Mouse (Mus musculus): ENCODE measurements at regions not wholly inside any gene's neighbourhood (a gene's known extent, or its start where the extent isn't known, plus 50 kb on each side); places are given as distances from the start of the nearest gene placed in this dataset.
"Not testable (repeated sequence)": the region's sequence is repeated elsewhere in the genome, so short reads cannot be mapped to it uniquely, and the experiment has no call there.

- no peak for DNase-seq (ENCODE audit: low spot score)
- H3K9me3 ChIP-seq (replicated peaks), result no peaks in the 10 kb centered on the region
- no peak overlapping the region for H3K27ac ChIP-seq (replicated peaks)
- WGBS, result 82% methylated on average over 20 of the region's 20 CpGs
- H3K4me1 ChIP-seq, result peaks cover 6% of the 10 kb centered on the region; the same call in 1 of the 2 replicates
- H3K36me3 ChIP-seq, result no peaks in the 10 kb centered on the region
- H3K4me3 ChIP-seq, result no peak overlapping the region
- H3K27me3 ChIP-seq (ENCODE audit: low read depth, poor library complexity, severe bottlenecking), result 0 out of 2 replicates have a peak, but pooled peaks cover 5% of the 10 kb centered on the region
These were observed 143.0 kb upstream of the Kcng1 start for GRCm38 (mm10) chr2:168424277-168425099.

GRCm38 (mm10) chr2:168423551-168423950 is 142.0 kb upstream of the Kcng1 start:
- Histone ChIP-seq H3K27me3 (ENCODE audit: low read depth, poor library complexity, severe bottlenecking) (0 out of 2 replicates have a peak, but pooled peaks cover 5% of the 10 kb centered on the region), H3K36me3 (no peaks in the 10 kb centered on the region), H3K4me1 (peaks cover 6% of the 10 kb centered on the region; the same call in 1 of the 2 replicates), H3K4me3 (no peak overlapping the region), H3K27ac (replicated peaks) (no peak overlapping the region), H3K9me3 (replicated peaks) (no peaks in the 10 kb centered on the region)
- 68% methylated on average over 6 of the region's 6 CpGs for WGBS
- DNase-seq (ENCODE audit: low spot score), result peak; percentile 39

GRCm38 (mm10) chr2:168415140-168415539 is 133.6 kb upstream of the Kcng1 start:
- Histone ChIP-seq H3K4me3 (no peak overlapping the region), H3K27ac (replicated peaks) (no peak overlapping the region), H3K27me3 (ENCODE audit: low read depth, poor library complexity, severe bottlenecking) (0 out of 2 replicates have a peak, but pooled peaks cover 3% of the 10 kb centered on the region), H3K4me1 (peaks cover 3% of the 10 kb centered on the region; the same call in 1 of the 2 replicates), H3K36me3 (no peaks in the 10 kb centered on the region), H3K9me3 (replicated peaks) (no peaks in the 10 kb centered on the region)
- 30% methylated on average over 17 of the region's 17 CpGs for WGBS
- DNase-seq (ENCODE audit: low spot score), result peak; percentile 27

- no peaks in the 10 kb centered on the region for H3K36me3 ChIP-seq
- no peak overlapping the region for H3K4me3 ChIP-seq
- 90% methylated on average over 18 of the region's 18 CpGs for WGBS
These were observed 132.8 kb upstream of the Kcng1 start for GRCm38 (mm10) chr2:168414110-168414872.

GRCm38 (mm10) chr2:168412853-168413252 is 131.3 kb upstream of the Kcng1 start:
- no peak for DNase-seq (ENCODE audit: low spot score)
- H3K4me1 ChIP-seq, result peaks cover 3% of the 10 kb centered on the region; the same call in 1 of the 2 replicates
- no peaks in the 10 kb centered on the region for H3K9me3 ChIP-seq (replicated peaks)
- WGBS, result 55% methylated on average over 6 of the region's 6 CpGs
- H3K4me3 ChIP-seq, result no peak overlapping the region
- H3K27ac ChIP-seq (replicated peaks), result no peak overlapping the region
- no peaks in the 10 kb centered on the region for H3K36me3 ChIP-seq
- H3K27me3 ChIP-seq (ENCODE audit: low read depth, poor library complexity, severe bottlenecking), result 0 out of 2 replicates have a peak, but pooled peaks cover 3% of the 10 kb centered on the region

More at GRCm38 (mm10) chr2:168414110-168414872, 132.8 kb upstream of the Kcng1 start:
- Histone ChIP-seq H3K9me3 (replicated peaks) (no peaks in the 10 kb centered on the region), H3K4me1 (peaks cover 3% of the 10 kb centered on the region; the same call in 1 of the 2 replicates), H3K27me3 (ENCODE audit: low read depth, poor library complexity, severe bottlenecking) (0 out of 2 replicates have a peak, but pooled peaks cover 3% of the 10 kb centered on the region), H3K27ac (replicated peaks) (no peak overlapping the region)
- no peak for DNase-seq (ENCODE audit: low spot score)

- Histone ChIP-seq H3K9me3 (replicated peaks) (no peaks in the 10 kb centered on the region), H3K36me3 (no peaks in the 10 kb centered on the region), H3K27me3 (ENCODE audit: low read depth, poor library complexity, severe bottlenecking) (no peaks in the 10 kb centered on the region), H3K4me1 (peaks cover 12% of the 10 kb centered on the region), H3K27ac (replicated peaks) (peak overlapping the region; percentile 42), H3K4me3 (no peak overlapping the region)
- 48% methylated on average over 16 of the region's 16 CpGs for WGBS
- no peak for DNase-seq (ENCODE audit: low spot score)
These were observed 121.4 kb upstream of the Kcng1 start for GRCm38 (mm10) chr2:168402782-168403513.

- no peaks in the 10 kb centered on the region for H3K36me3 ChIP-seq
- 79% methylated on average over 14 of the region's 14 CpGs for WGBS
- no peak for DNase-seq (ENCODE audit: low spot score)
- H3K27ac ChIP-seq (replicated peaks), result 0 out of 2 replicates have a peak overlapping the region, but pooled peaks have one; percentile 6
- peaks cover 31% of the 10 kb centered on the region for H3K4me1 ChIP-seq
- H3K4me3 ChIP-seq, result no peak overlapping the region
- H3K27me3 ChIP-seq (ENCODE audit: low read depth, poor library complexity, severe bottlenecking), result no peaks in the 10 kb centered on the region
- H3K9me3 ChIP-seq (replicated peaks), result no peaks in the 10 kb centered on the region
These were observed 117.7 kb upstream of the Kcng1 start for GRCm38 (mm10) chr2:168399088-168399709.

GRCm38 (mm10) chr2:168396316-168396715 is 114.8 kb upstream of the Kcng1 start:
- Histone ChIP-seq H3K36me3 (no peaks in the 10 kb centered on the region), H3K9me3 (replicated peaks) (no peaks in the 10 kb centered on the region), H3K27ac (replicated peaks) (no peak overlapping the region), H3K4me1 (peaks cover 24% of the 10 kb centered on the region), H3K4me3 (no peak overlapping the region), H3K27me3 (ENCODE audit: low read depth, poor library complexity, severe bottlenecking) (no peaks in the 10 kb centered on the region)
- WGBS, result 76% methylated on average over 3 of the region's 3 CpGs
- no peak for DNase-seq (ENCODE audit: low spot score)

GRCm38 (mm10) chr2:168393341-168393740 is 111.8 kb upstream of the Kcng1 start:
- H3K4me3 ChIP-seq, result no peak overlapping the region
- 95% methylated on average over 18 of the region's 18 CpGs for WGBS
- no peaks in the 10 kb centered on the region for H3K36me3 ChIP-seq
- DNase-seq (ENCODE audit: low spot score), result no peak
- no peak overlapping the region for H3K27ac ChIP-seq (replicated peaks)
- H3K9me3 ChIP-seq (replicated peaks), result no peaks in the 10 kb centered on the region
- H3K27me3 ChIP-seq (ENCODE audit: low read depth, poor library complexity, severe bottlenecking), result no peaks in the 10 kb centered on the region
- H3K4me1 ChIP-seq, result peaks cover 20% of the 10 kb centered on the region

GRCm38 (mm10) chr2:168392171-168392570 is 110.6 kb upstream of the Kcng1 start:
- not testable (repeated sequence) for DNase-seq (ENCODE audit: low spot score); H3K4me3 ChIP-seq; H3K27me3 ChIP-seq (ENCODE audit: low read depth, poor library complexity, severe bottlenecking); H3K36me3 ChIP-seq; H3K27ac ChIP-seq (replicated peaks); H3K9me3 ChIP-seq (replicated peaks)
- WGBS, result 86% methylated on average over 3 of the region's 3 CpGs
- H3K4me1 ChIP-seq, result peaks cover 20% of the 10 kb centered on the region

GRCm38 (mm10) chr2:168380606-168381005 is 99.1 kb upstream of the Kcng1 start:
- no peak for DNase-seq (ENCODE audit: low spot score)
- Histone ChIP-seq H3K27ac (replicated peaks) (no peak overlapping the region), H3K27me3 (ENCODE audit: low read depth, poor library complexity, severe bottlenecking) (no peaks in the 10 kb centered on the region), H3K4me1 (no peaks in the 10 kb centered on the region), H3K36me3 (no peaks in the 10 kb centered on the region), H3K9me3 (replicated peaks) (peaks cover 11% of the 10 kb centered on the region; the same call in 1 of the 2 replicates), H3K4me3 (no peak overlapping the region)
- 89% methylated on average over 5 of the region's 5 CpGs for WGBS

- no peaks in the 10 kb centered on the region for H3K27me3 ChIP-seq (ENCODE audit: low read depth, poor library complexity, severe bottlenecking)
- H3K4me3 ChIP-seq, result no peak overlapping the region
- no peak for DNase-seq (ENCODE audit: low spot score)
- H3K4me1 ChIP-seq, result no peaks in the 10 kb centered on the region
- no peak overlapping the region for H3K27ac ChIP-seq (replicated peaks)
- H3K36me3 ChIP-seq, result no peaks in the 10 kb centered on the region
- WGBS, result 95% methylated on average over 5 of the region's 5 CpGs
- H3K9me3 ChIP-seq (replicated peaks), result peaks cover 27% of the 10 kb centered on the region
These were observed 90.8 kb upstream of the Kcng1 start for GRCm38 (mm10) chr2:168372356-168372755.
